Mouse (Mus musculus): ENCODE measurements around the gene Cox17. TPM values are rescaled to one million over a fixed set of nuclear protein-coding genes. Genes with fewer than 3 reads are reported as not detected.

The Cox17 gene
- 31.6 and 76.2 TPM in 2 replicates for polyA plus RNA-seq (2012; rRNA removed)

GRCm38 (mm10) chr16:38346529-38347325 is at the start of gene Cox17, which contains the start of gene Gm21987:
Gene Cox17 (plus strand): TSS chr16:38346991.
Gene Gm21987 (plus strand): TSS chr16:38347040.
- Histone ChIP-seq H3K4me1 (ENCODE audit: control insufficient read depth, insufficient read depth, insufficient read length, low read length) (peaks cover 4% of the 10 kb centered on the region; the same call in 1 of the 2 replicates), H3K27ac (ENCODE audit: insufficient read depth, low read depth, low read length) (peak within 1 kb of the TSS; percentile 86), H3K4me3 (ENCODE audit: low read depth, low read length) (peak within 1 kb of the TSS; percentile 82), H3K27me3 (ENCODE audit: control insufficient read depth, insufficient read depth, low read length) (no peaks in the 10 kb centered on the region), H3K36me3 (ENCODE audit: control insufficient read depth, insufficient read depth, low read length) (peaks cover 20% of the 10 kb centered on the region)
- peak; percentile 90 for TF ChIP-seq POLR2A (IDR thresholded peaks at IDR 0.05; ENCODE audit: low read depth, low read length)
- no peak for TF ChIP-seq CTCF (IDR thresholded peaks at IDR 0.05; ENCODE audit: extremely low read depth, insufficient read length, insufficient replicate concordance, low read depth, low read length)
- WGBS, result 2% methylated on average over 35 of the region's 35 CpGs

GRCm38 (mm10) chr16:38298410-38298809 is 48.4 kb upstream of the Cox17 start:
- Histone ChIP-seq H3K27ac (ENCODE audit: insufficient read depth, low read depth, low read length) (peak overlapping the region; percentile 38; the same call in 1 of the 2 replicates), H3K27me3 (ENCODE audit: control insufficient read depth, insufficient read depth, low read length) (no peaks in the 10 kb centered on the region), H3K36me3 (ENCODE audit: control insufficient read depth, insufficient read depth, low read length) (no peaks in the 10 kb centered on the region), H3K4me1 (ENCODE audit: control insufficient read depth, insufficient read depth, insufficient read length, low read length) (peaks cover 10% of the 10 kb centered on the region; the same call in 1 of the 2 replicates), H3K4me3 (ENCODE audit: low read depth, low read length) (no peak overlapping the region)
- no peak for TF ChIP-seq CTCF (IDR thresholded peaks at IDR 0.05; ENCODE audit: extremely low read depth, insufficient read length, insufficient replicate concordance, low read depth, low read length)
- no peak for TF ChIP-seq POLR2A (IDR thresholded peaks at IDR 0.05; ENCODE audit: low read depth, low read length)
- 28% methylated on average over 6 of the region's 6 CpGs for WGBS

GRCm38 (mm10) chr16:38302367-38302766 is 44.4 kb upstream of the Cox17 start:
- Histone ChIP-seq H3K4me3 (ENCODE audit: low read depth, low read length) (no peak overlapping the region), H3K36me3 (ENCODE audit: control insufficient read depth, insufficient read depth, low read length) (no peaks in the 10 kb centered on the region), H3K27me3 (ENCODE audit: control insufficient read depth, insufficient read depth, low read length) (no peaks in the 10 kb centered on the region), H3K4me1 (ENCODE audit: control insufficient read depth, insufficient read depth, insufficient read length, low read length) (peaks cover 9% of the 10 kb centered on the region; the same call in 1 of the 2 replicates), H3K27ac (ENCODE audit: insufficient read depth, low read depth, low read length) (no peak overlapping the region)
- WGBS, result 91% methylated on average over 13 of the region's 13 CpGs
- TF ChIP-seq CTCF (IDR thresholded peaks at IDR 0.05; ENCODE audit: extremely low read depth, insufficient read length, insufficient replicate concordance, low read depth, low read length) (no peak), POLR2A (IDR thresholded peaks at IDR 0.05; ENCODE audit: low read depth, low read length) (no peak)

- 0 out of 2 replicates have a peak overlapping the region, but pooled peaks have one; percentile 16 for H3K4me3 ChIP-seq (ENCODE audit: low read depth, low read length)
- 73% methylated on average over 17 of the region's 17 CpGs for WGBS
- H3K36me3 ChIP-seq (ENCODE audit: control insufficient read depth, insufficient read depth, low read length), result no peaks in the 10 kb centered on the region
- H3K4me1 ChIP-seq (ENCODE audit: control insufficient read depth, insufficient read depth, insufficient read length, low read length), result 0 out of 2 replicates have a peak, but pooled peaks cover 2% of the 10 kb centered on the region
- H3K27ac ChIP-seq (ENCODE audit: insufficient read depth, low read depth, low read length), result 0 out of 2 replicates have a peak overlapping the region, but pooled peaks have one; percentile 18
- no peaks in the 10 kb centered on the region for H3K27me3 ChIP-seq (ENCODE audit: control insufficient read depth, insufficient read depth, low read length)
- TF ChIP-seq CTCF (IDR thresholded peaks at IDR 0.05; ENCODE audit: extremely low read depth, insufficient read length, insufficient replicate concordance, low read depth, low read length) (no peak), POLR2A (IDR thresholded peaks at IDR 0.05; ENCODE audit: low read depth, low read length) (no peak)
These were observed 42.2 kb upstream of the Cox17 start for GRCm38 (mm10) chr16:38304460-38305194.

- no peak overlapping the region for H3K27ac ChIP-seq (ENCODE audit: insufficient read depth, low read depth, low read length)
- TF ChIP-seq POLR2A (IDR thresholded peaks at IDR 0.05; ENCODE audit: low read depth, low read length) (no peak), CTCF (IDR thresholded peaks at IDR 0.05; ENCODE audit: extremely low read depth, insufficient read length, insufficient replicate concordance, low read depth, low read length) (peak; percentile 66; the same call in 1 of the 2 replicates)
These were observed 40.1 kb upstream of the Cox17 start for GRCm38 (mm10) chr16:38306571-38307220.

GRCm38 (mm10) chr16:38307221-38307605 is 39.6 kb upstream of the Cox17 start:
- Histone ChIP-seq H3K36me3 (ENCODE audit: control insufficient read depth, insufficient read depth, low read length) (no peaks in the 10 kb centered on the region), H3K4me3 (ENCODE audit: low read depth, low read length) (no peak overlapping the region), H3K4me1 (ENCODE audit: control insufficient read depth, insufficient read depth, insufficient read length, low read length) (0 out of 2 replicates have a peak, but pooled peaks cover 2% of the 10 kb centered on the region), H3K27me3 (ENCODE audit: control insufficient read depth, insufficient read depth, low read length) (no peaks in the 10 kb centered on the region), H3K27ac (ENCODE audit: insufficient read depth, low read depth, low read length) (no peak overlapping the region)
- TF ChIP-seq POLR2A (IDR thresholded peaks at IDR 0.05; ENCODE audit: low read depth, low read length) (no peak), CTCF (IDR thresholded peaks at IDR 0.05; ENCODE audit: extremely low read depth, insufficient read length, insufficient replicate concordance, low read depth, low read length) (no peak)
- 78% methylated on average over 5 of the region's 5 CpGs for WGBS

More at GRCm38 (mm10) chr16:38306571-38307220, 40.1 kb upstream of the Cox17 start:
- Histone ChIP-seq H3K4me1 (ENCODE audit: control insufficient read depth, insufficient read depth, insufficient read length, low read length) (0 out of 2 replicates have a peak, but pooled peaks cover 2% of the 10 kb centered on the region), H3K36me3 (ENCODE audit: control insufficient read depth, insufficient read depth, low read length) (no peaks in the 10 kb centered on the region), H3K4me3 (ENCODE audit: low read depth, low read length) (no peak overlapping the region), H3K27me3 (ENCODE audit: control insufficient read depth, insufficient read depth, low read length) (no peaks in the 10 kb centered on the region)
- 37% methylated on average over 18 of the region's 18 CpGs for WGBS

All from small intestine, adult 2 months (tissue).